Mouse (Mus musculus): ENCODE measurements around the gene Rbms3. TPM values are rescaled to one million over a fixed set of nuclear protein-coding genes. Genes with fewer than 3 reads are reported as not detected.

Rbms3 gene
- total and polyA plus RNA-seq, 3 experiments: not detected

DNA sequence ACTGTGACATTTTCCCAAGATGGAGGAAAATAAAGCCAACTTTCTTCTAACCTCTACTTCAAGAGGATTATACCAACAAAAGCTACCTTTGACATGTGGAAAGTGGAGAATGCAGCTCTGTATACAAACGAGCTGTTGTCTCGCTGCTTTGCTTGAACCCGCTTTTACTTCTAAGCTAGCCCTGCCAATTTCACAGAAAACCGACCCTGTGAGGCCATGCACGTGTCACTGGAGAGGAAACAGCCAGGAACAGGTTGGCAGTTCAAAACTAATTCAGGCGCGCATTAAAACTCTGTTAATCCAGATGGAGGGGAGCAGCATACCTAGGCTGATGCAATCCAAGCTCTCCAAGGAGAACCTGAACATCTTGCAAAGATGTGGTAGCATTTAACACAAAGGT lies 796.0 kb downstream of the Rbms3 start:
- Histone ChIP-seq H3K79me2 (replicated peaks; ENCODE audit: control insufficient read depth, extremely low read depth, insufficient read depth, poor library complexity, severe bottlenecking) (no peaks in the 10 kb centered on the region), H3K27me3 (replicated peaks) (no peaks in the 10 kb centered on the region), H3K4me1 (ENCODE audit: control insufficient read depth in 1 of 2, insufficient read depth in 2 of 2) (no peaks in the 10 kb centered on the region), H3K4me3 (replicated peaks in 1 of 3; ENCODE audit: low read depth in 2 of 3, low read length in 2 of 3, poor library complexity in 1 of 3) (no peak overlapping the region), H3K9me3 (replicated peaks; ENCODE audit: low read length) (peaks cover 62% of the 10 kb centered on the region), H3K36me3 (replicated peaks in 1 of 2; ENCODE audit: control insufficient read depth in 1 of 2, insufficient read depth in 1 of 2, low read length in 1 of 2) (no peaks in the 10 kb centered on the region), H3K4me2 (ENCODE audit: insufficient read depth, low read depth, poor library complexity, severe bottlenecking) (no peak overlapping the region), H3K27ac (ENCODE audit: insufficient read depth, low read depth) (no peak overlapping the region), H3K9ac (ENCODE audit: insufficient read depth, low read depth) (no peak overlapping the region)
- dilution Hi-C loops (cut with MboI; ENCODE audit: extremely low pct_ligation_motif_present, extremely low pct_unique_long_range_greater_than_20kb, low sequenced_read_pairs) (no loop called here), in situ Hi-C loops (cut with MboI; ENCODE audit: low pct_ligation_motif_present, low pct_unique_long_range_greater_than_20kb, low sequenced_read_pairs) (no loop called here)
- DNase-seq (ENCODE audit: extremely low read depth): no peak
- TF ChIP-seq TCF12 (IDR thresholded peaks at IDR 0.05; ENCODE audit: low read depth, low read length) (no peak), BHLHE40 (IDR thresholded peaks at IDR 0.05; ENCODE audit: low read depth, low read length) (no peak), SIN3A (IDR thresholded peaks at IDR 0.05; ENCODE audit: low read length) (no peak), JUND (conservative IDR thresholded peaks at IDR 0.05; ENCODE audit: low read depth, low read length) (no peak), POLR2A (IDR thresholded peaks at IDR 0.05; ENCODE audit: low read depth, low read length) (no peak), KAT2A (IDR thresholded peaks at IDR 0.05; ENCODE audit: insufficient replicate concordance, low read length) (no peak), ZMIZ1 (IDR thresholded peaks at IDR 0.05; ENCODE audit: low read depth, low read length) (no peak), MAFK (IDR thresholded peaks at IDR 0.05; ENCODE audit: insufficient replicate concordance, low read length) (no peak), NELFE (IDR thresholded peaks at IDR 0.05; ENCODE audit: low read depth, low read length) (no peak), MEF2A (IDR thresholded peaks at IDR 0.05; ENCODE audit: borderline replicate concordance, low read depth, low read length) (no peak), RCOR1 (conservative IDR thresholded peaks at IDR 0.05; ENCODE audit: low read depth, low read length) (no peak), IRF4 (IDR thresholded peaks at IDR 0.05; ENCODE audit: low read depth, low read length) (no peak), ETS1 (conservative IDR thresholded peaks at IDR 0.05; ENCODE audit: low read depth, low read length) (no peak), ZNF384 (IDR thresholded peaks at IDR 0.05; ENCODE audit: low read depth, low read length) (no peak), CHD1 (IDR thresholded peaks at IDR 0.05; ENCODE audit: low read depth, low read length) (no peak), EP300 (IDR thresholded peaks at IDR 0.05; ENCODE audit: low read length) (no peak), UBTF (IDR thresholded peaks at IDR 0.05; ENCODE audit: low read depth, low read length) (no peak), SMC3 (IDR thresholded peaks at IDR 0.05; ENCODE audit: low read depth, low read length) (no peak), MYC (IDR thresholded peaks at IDR 0.05; ENCODE audit: low read depth, low read length) (no peak), CTCF (conservative IDR thresholded peaks at IDR 0.05 in 1 of 2, IDR thresholded peaks at IDR 0.05 in 1 of 2; ENCODE audit: low read depth in 2 of 2, low read length in 2 of 2) (no peak)

DNA sequence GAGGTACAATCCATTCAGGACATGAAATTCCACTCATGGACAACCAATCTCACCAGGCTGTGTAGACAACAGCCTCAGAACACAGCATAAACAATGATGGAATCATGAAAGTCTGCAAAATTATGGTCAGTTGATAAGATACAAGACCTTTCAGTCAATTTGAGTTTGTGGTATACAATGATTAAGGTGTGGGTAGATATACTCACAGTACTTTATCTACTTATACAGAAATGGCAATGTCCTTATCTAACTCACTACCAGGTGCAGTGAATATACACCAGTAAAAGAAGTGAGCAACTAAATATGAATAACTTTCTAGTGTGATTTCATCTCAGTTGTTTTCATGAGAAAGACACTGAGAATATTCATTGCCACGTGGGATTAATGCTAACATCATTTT lies 796.9 kb downstream of the Rbms3 start:
- Histone ChIP-seq H3K4me1 (ENCODE audit: control insufficient read depth in 1 of 2, insufficient read depth in 2 of 2) (no peaks in the 10 kb centered on the region), H3K27me3 (replicated peaks) (no peaks in the 10 kb centered on the region), H3K4me3 (replicated peaks in 1 of 3; ENCODE audit: low read depth in 2 of 3, low read length in 2 of 3, poor library complexity in 1 of 3) (no peak overlapping the region), H3K27ac (ENCODE audit: insufficient read depth, low read depth) (no peak overlapping the region), H3K9ac (ENCODE audit: insufficient read depth, low read depth) (no peak overlapping the region), H3K36me3 (replicated peaks in 1 of 2; ENCODE audit: control insufficient read depth in 1 of 2, insufficient read depth in 1 of 2, low read length in 1 of 2) (no peaks in the 10 kb centered on the region), H3K4me2 (ENCODE audit: insufficient read depth, low read depth, poor library complexity, severe bottlenecking) (no peak overlapping the region), H3K79me2 (replicated peaks; ENCODE audit: control insufficient read depth, extremely low read depth, insufficient read depth, poor library complexity, severe bottlenecking) (no peaks in the 10 kb centered on the region), H3K9me3 (replicated peaks; ENCODE audit: low read length) (peaks cover 67% of the 10 kb centered on the region)
- in situ Hi-C loops (cut with MboI; ENCODE audit: low pct_ligation_motif_present, low pct_unique_long_range_greater_than_20kb, low sequenced_read_pairs) (no loop called here), dilution Hi-C loops (cut with MboI; ENCODE audit: extremely low pct_ligation_motif_present, extremely low pct_unique_long_range_greater_than_20kb, low sequenced_read_pairs) (no loop called here)
- TF ChIP-seq ETS1 (conservative IDR thresholded peaks at IDR 0.05; ENCODE audit: low read depth, low read length) (no peak), JUN (IDR thresholded peaks at IDR 0.05; ENCODE audit: insufficient read depth, low read depth, low read length) (no peak), MXI1 (IDR thresholded peaks at IDR 0.05; ENCODE audit: low read depth, low read length) (no peak), MYC (IDR thresholded peaks at IDR 0.05; ENCODE audit: low read depth, low read length) (no peak)
- DNase-seq (ENCODE audit: extremely low read depth): no peak
